Mouse (Mus musculus) midbrain, embryonic 16.5 days (tissue): ENCODE measurements at regions not wholly inside any gene's neighbourhood (a gene's known extent, or its start where the extent isn't known, plus 50 kb on each side); places are given as distances from the start of the nearest gene placed in this dataset.

Source experiments
- ATAC-seq: fragments of 200-750 bp; cut with Nextera tagmentation; 2 replicates; pipeline ENCODE4 v1.8.0; 2017; ENCODE audit warnings: moderate TSS enrichment
- H3K27ac ChIP-seq: fragments of 300-500 bp; sonication (generic); 2 replicates; pipeline ENCODE4 v1.5.1; 2014; ENCODE audit warnings: mild to moderate bottlenecking, low read length, mixed read lengths
- H3K27me3 ChIP-seq: fragments of 300-500 bp; sonication (generic); 2 replicates; pipeline ENCODE4 v1.6.1; 2014; ENCODE audit warnings: low read depth, low read length, mixed read lengths; ENCODE audit not compliant: control insufficient read depth, insufficient read depth
- H3K36me3 ChIP-seq: fragments of 300-500 bp; sonication (generic); 2 replicates; pipeline ENCODE4 v1.6.1; 2014; ENCODE audit warnings: mild to moderate bottlenecking, low read length, moderate library complexity, mixed read lengths; ENCODE audit not compliant: control insufficient read depth, insufficient read depth
- H3K4me1 ChIP-seq: fragments of 300-500 bp; sonication (generic); 2 replicates; pipeline ENCODE4 v1.6.1; 2014; ENCODE audit warnings: mild to moderate bottlenecking, low read length, mixed read lengths; ENCODE audit not compliant: control insufficient read depth, insufficient read depth
- H3K4me2 ChIP-seq: fragments of 300-500 bp; sonication (generic); 2 replicates; pipeline ENCODE4 v1.6.1; 2014; ENCODE audit warnings: mild to moderate bottlenecking, low read length, mixed read lengths
- H3K4me3 ChIP-seq: fragments of 300-500 bp; sonication (generic); 2 replicates; pipeline ENCODE4 v1.5.1; 2014; ENCODE audit warnings: low read depth, mild to moderate bottlenecking, low read length, moderate library complexity, mixed read lengths
- H3K9ac ChIP-seq: fragments of 300-500 bp; sonication (generic); 2 replicates; pipeline ENCODE4 v1.6.1; 2014; ENCODE audit warnings: low read depth, low read length, mixed read lengths
- H3K9me3 ChIP-seq: fragments of 300-500 bp; sonication (generic); replicated peaks from 2 replicates; pipeline ENCODE4 v1.6.1; 2014; ENCODE audit warnings: mild to moderate bottlenecking, low read length, mixed read lengths; ENCODE audit not compliant: control insufficient read depth, poor library complexity, severe bottlenecking
- WGBS: fragments of 180-500 bp; shearing (Covaris S2); extraction: QIAGEN DNeasy Blood & Tissue Kit; methylation state at CpG from one replicate; pipeline ENCODE4 v1.1.7; 2014; 5-methylcytosine and 5-hydroxymethylcytosine counted together

- Histone ChIP-seq H3K9me3 (no peaks in the 10 kb centered on the region), H3K4me1 (no peaks in the 10 kb centered on the region), H3K36me3 (no peaks in the 10 kb centered on the region), H3K4me2 (no peak overlapping the region), H3K4me3 (no peak overlapping the region), H3K9ac (no peak overlapping the region), H3K27me3 (no peaks in the 10 kb centered on the region; the same call in 1 of the 2 replicates), H3K27ac (no peak overlapping the region)
- ATAC-seq, result no peak
- 79% methylated on average over 5 of the region's 5 CpGs for WGBS
Observed at GRCm38 (mm10) chrX:11901791-11902190, 258.4 kb downstream of the Bcor start.

GRCm38 (mm10) chrX:11903116-11903700, 256.9 kb downstream of the Bcor start:
- WGBS, result 88% methylated on average over 4 of the region's 4 CpGs
- no peak overlapping the region for H3K9ac ChIP-seq
- H3K9me3 ChIP-seq, result no peaks in the 10 kb centered on the region
- H3K27ac ChIP-seq, result no peak overlapping the region
- H3K36me3 ChIP-seq, result no peaks in the 10 kb centered on the region
- H3K4me3 ChIP-seq, result no peak overlapping the region
- ATAC-seq, result no peak
- no peaks in the 10 kb centered on the region for H3K4me1 ChIP-seq
- H3K4me2 ChIP-seq, result no peak overlapping the region
- H3K27me3 ChIP-seq, result no peaks in the 10 kb centered on the region; the same call in 1 of the 2 replicates

GRCm38 (mm10) chrX:11905231-11905630, 254.9 kb downstream of the Bcor start:
- no peaks in the 10 kb centered on the region for H3K9me3 ChIP-seq
- H3K4me2 ChIP-seq, result no peak overlapping the region
- H3K27me3 ChIP-seq, result no peaks in the 10 kb centered on the region; the same call in 1 of the 2 replicates
- H3K27ac ChIP-seq, result no peak overlapping the region
- H3K9ac ChIP-seq, result no peak overlapping the region
- no peaks in the 10 kb centered on the region for H3K36me3 ChIP-seq
- H3K4me1 ChIP-seq, result no peaks in the 10 kb centered on the region
- H3K4me3 ChIP-seq, result no peak overlapping the region
- WGBS, result 55% methylated on average over 5 of the region's 5 CpGs
- ATAC-seq, result no peak

- Histone ChIP-seq H3K4me2 (no peak overlapping the region), H3K4me1 (no peaks in the 10 kb centered on the region), H3K9me3 (no peaks in the 10 kb centered on the region), H3K4me3 (no peak overlapping the region), H3K36me3 (no peaks in the 10 kb centered on the region), H3K9ac (no peak overlapping the region), H3K27me3 (no peaks in the 10 kb centered on the region), H3K27ac (no peak overlapping the region)
- peak; percentile 76; the same call in 1 of the 2 replicates for ATAC-seq
- 46% methylated on average over 6 of the region's 6 CpGs for WGBS
Observed at GRCm38 (mm10) chrX:11907167-11907566, 253.0 kb downstream of the Bcor start.

GRCm38 (mm10) chrX:11915984-11916383, 244.2 kb downstream of the Bcor start:
- H3K9ac ChIP-seq, result no peak overlapping the region
- no peak overlapping the region for H3K27ac ChIP-seq
- H3K9me3 ChIP-seq, result no peaks in the 10 kb centered on the region
- H3K36me3 ChIP-seq, result no peaks in the 10 kb centered on the region
- H3K4me3 ChIP-seq, result no peak overlapping the region
- WGBS, result 39% methylated on average over 10 of the region's 10 CpGs
- H3K27me3 ChIP-seq, result no peaks in the 10 kb centered on the region
- H3K4me2 ChIP-seq, result no peak overlapping the region
- no peak for ATAC-seq
- H3K4me1 ChIP-seq, result no peaks in the 10 kb centered on the region

- Histone ChIP-seq H3K4me1 (no peaks in the 10 kb centered on the region), H3K27me3 (no peaks in the 10 kb centered on the region), H3K9ac (no peak overlapping the region), H3K27ac (no peak overlapping the region), H3K4me3 (no peak overlapping the region), H3K9me3 (no peaks in the 10 kb centered on the region), H3K36me3 (no peaks in the 10 kb centered on the region), H3K4me2 (no peak overlapping the region)
- WGBS, result 72% methylated on average over 2 of the region's 2 CpGs
- ATAC-seq, result no peak
Observed at GRCm38 (mm10) chrX:11920231-11920630, 239.9 kb downstream of the Bcor start.

- Histone ChIP-seq H3K9me3 (no peaks in the 10 kb centered on the region), H3K27me3 (no peaks in the 10 kb centered on the region; the same call in 1 of the 2 replicates), H3K27ac (no peak overlapping the region), H3K4me2 (no peak overlapping the region), H3K4me3 (no peak overlapping the region), H3K4me1 (no peaks in the 10 kb centered on the region), H3K9ac (no peak overlapping the region), H3K36me3 (no peaks in the 10 kb centered on the region)
- no peak for ATAC-seq
- 73% methylated on average over 3 of the region's 3 CpGs for WGBS
Observed at GRCm38 (mm10) chrX:11924639-11925302, 235.4 kb downstream of the Bcor start.

- H3K4me3 ChIP-seq, result no peak overlapping the region
- ATAC-seq, result no peak
- H3K27me3 ChIP-seq, result no peaks in the 10 kb centered on the region; the same call in 1 of the 2 replicates
- WGBS, result 44% methylated on average over 10 of the region's 10 CpGs
- H3K4me1 ChIP-seq, result no peaks in the 10 kb centered on the region
- no peaks in the 10 kb centered on the region for H3K9me3 ChIP-seq
- H3K27ac ChIP-seq, result no peak overlapping the region
- no peak overlapping the region for H3K9ac ChIP-seq
- H3K36me3 ChIP-seq, result no peaks in the 10 kb centered on the region
- H3K4me2 ChIP-seq, result no peak overlapping the region
Observed at GRCm38 (mm10) chrX:11926868-11927535, 233.2 kb downstream of the Bcor start.

GRCm38 (mm10) chrX:11929448-11929847, 230.7 kb downstream of the Bcor start:
- H3K9ac ChIP-seq, result no peak overlapping the region
- ATAC-seq, result no peak
- 53% methylated on average over 6 of the region's 6 CpGs for WGBS

More at GRCm38 (mm10) chrX:11929448-11929847, 230.7 kb downstream of the Bcor start:
- Histone ChIP-seq H3K9me3 (no peaks in the 10 kb centered on the region), H3K4me3 (no peak overlapping the region), H3K27me3 (no peaks in the 10 kb centered on the region; the same call in 1 of the 2 replicates), H3K4me1 (no peaks in the 10 kb centered on the region), H3K36me3 (no peaks in the 10 kb centered on the region), H3K27ac (no peak overlapping the region), H3K4me2 (no peak overlapping the region)
